In the genomic region with DNA sequence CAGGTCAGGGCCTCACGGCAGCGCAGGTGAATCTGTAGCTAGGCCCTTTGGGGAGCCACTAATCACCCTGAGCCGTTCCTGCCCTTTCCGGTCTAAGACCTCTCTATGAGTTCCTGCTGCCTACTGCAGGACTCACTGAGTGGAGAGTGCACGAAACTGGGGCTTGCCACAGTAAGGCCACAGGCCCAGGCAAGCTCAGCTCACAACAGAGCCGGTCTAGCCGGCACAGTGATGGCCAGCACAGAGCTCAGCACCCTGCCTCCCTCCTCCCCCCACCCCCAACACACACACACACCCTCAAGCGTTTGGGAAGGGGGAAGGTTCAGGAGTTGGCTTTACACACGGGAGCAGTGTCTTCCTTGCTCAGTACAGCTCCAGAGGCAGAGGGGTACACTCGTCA, we compare ENCODE assay signal across 28 mouse cellular contexts. TPM values are rescaled to one million over a fixed set of nuclear protein-coding genes. Genes with fewer than 3 reads are reported as not detected.
DNase-seq lines count a peak whose midpoint lies in the region; ATAC-seq and TF ChIP-seq lines count a peak whose summit lies in the region.
"Had no signal": no experiment of that assay in that cellular context is flagged by ENCODE, and none has a peak within 500 bp of the region (broad histone marks: within the 10 kb centered on the region; RNA-seq: fewer than 3 reads in every experiment).

No protein-coding gene starts in this region.

- ATAC-seq in lung, embryonic 15.5 days (ENCODE audit: borderline replicate concordance, extremely low read depth, low FRiP score, low TSS enrichment): no peak
- ATAC-seq in embryonic facial prominence, embryonic 13.5 days (ENCODE audit: insufficient number of reproducible peaks, insufficient read depth, low FRiP score, low TSS enrichment, low read depth): no peak
- peak; percentile 53; the same call in 1 of the 2 replicates for ATAC-seq in stomach, embryonic 15.5 days (ENCODE audit: insufficient read depth, low FRiP score, low read depth)
- ATAC-seq in midbrain, embryonic 15.5 days (replicated peaks): no peak
- ATAC-seq: forebrain, embryonic 16.5 days; midbrain, embryonic 13.5 days had no signal

- no peak overlapping the region for H3K4me3 ChIP-seq in lung, embryonic 15.5 days
- H3K4me3 ChIP-seq in ES-E14 (ENCODE audit: insufficient read depth in 1 of 2, low read depth in 1 of 2, low read length in 2 of 2, poor library complexity in 1 of 2, severe bottlenecking in 1 of 2): no peak overlapping the region
- H3K4me3 ChIP-seq in embryonic facial prominence, embryonic 13.5 days: no peak overlapping the region
- H3K4me3 ChIP-seq in stomach, embryonic 15.5 days (replicated peaks): no peak overlapping the region
- H3K4me3 ChIP-seq in midbrain, embryonic 15.5 days: no peak overlapping the region
- H3K4me3 ChIP-seq: heart, embryonic 13.5 days; limb, embryonic 15.5 days; megakaryocyte, embryonic 14.5 days; midbrain, embryonic 13.5 days; neural tube, embryonic 12.5 days had no signal

- in situ Hi-C loops in ES-E14 (cut with MboI; ENCODE audit: low sequenced_read_pairs in 2 of 2, unreplicated experiment in 2 of 2): no loop called here

- 0 out of 2 replicates have a peak overlapping the region, but pooled peaks have one; percentile 5 for H3K27ac ChIP-seq in lung, embryonic 15.5 days
- no peak overlapping the region; the same call in 1 of the 2 replicates for H3K27ac ChIP-seq in ES-E14 (ENCODE audit: insufficient read depth, low read depth, low read length, poor library complexity, severe bottlenecking)
- peak overlapping the region; percentile 53; the same call in 1 of the 2 replicates for H3K27ac ChIP-seq in embryonic facial prominence, embryonic 13.5 days
- peak overlapping the region; percentile 73 for H3K27ac ChIP-seq in stomach, embryonic 15.5 days
- no peak overlapping the region for H3K27ac ChIP-seq in midbrain, embryonic 15.5 days
- H3K27ac ChIP-seq: heart, embryonic 13.5 days; hindbrain, embryonic 14.5 days; liver, embryonic 14.5 days; midbrain, embryonic 13.5 days; neural tube, embryonic 12.5 days had no signal

- no peaks in the 10 kb centered on the region for H3K9me3 ChIP-seq in lung, embryonic 15.5 days
- H3K9me3 ChIP-seq in ES-E14 (ENCODE audit: control insufficient read depth, insufficient read depth, low read depth, low read length): no peaks in the 10 kb centered on the region
- no peaks in the 10 kb centered on the region for H3K9me3 ChIP-seq in embryonic facial prominence, embryonic 13.5 days
- H3K9me3 ChIP-seq in stomach, embryonic 15.5 days: no peaks in the 10 kb centered on the region
- no peaks in the 10 kb centered on the region for H3K9me3 ChIP-seq in midbrain, embryonic 15.5 days
- H3K9me3 ChIP-seq: heart, embryonic 13.5 days; limb, embryonic 15.5 days; megakaryocyte, embryonic 14.5 days; midbrain, embryonic 13.5 days; neural tube, embryonic 12.5 days had no signal

- no peak for DNase-seq in lung, postnatal 36 days
- no peak for DNase-seq in ES-E14 (ENCODE audit: low read depth, low spot score)
- DNase-seq in spleen, postnatal 4 days (ENCODE audit: low spot score in 2 of 2): no peak
- no peak for DNase-seq in right cerebral cortex, postnatal 25 days
- DNase-seq: adrenal gland, postnatal 10 days; B cell, adult 2 months; cerebellum, adult 18-20 months; cerebellum, postnatal 14 days; gastrocnemius, postnatal 14 days; heart, adult 11 months; heart, postnatal 14 days; kidney, adult 9 months; kidney, postnatal 25 days; lung, embryonic 14.5 days; right cerebral cortex, postnatal 14 days; spleen, adult 18-20 months had no signal

- H3K9ac ChIP-seq in lung, embryonic 15.5 days: no peak overlapping the region
- H3K9ac ChIP-seq in ES-E14 (ENCODE audit: insufficient read depth, low read depth, low read length, poor library complexity, severe bottlenecking): 0 out of 2 replicates have a peak overlapping the region, but pooled peaks have one; percentile 1
- H3K9ac ChIP-seq in embryonic facial prominence, embryonic 13.5 days: 0 out of 2 replicates have a peak overlapping the region, but pooled peaks have one; percentile 21
- no peak overlapping the region for H3K9ac ChIP-seq in stomach, embryonic 15.5 days
- no peak overlapping the region for H3K9ac ChIP-seq in midbrain, embryonic 15.5 days
- H3K9ac ChIP-seq: heart, embryonic 13.5 days; hindbrain, embryonic 14.5 days; limb, embryonic 15.5 days; liver, embryonic 14.5 days; lung, embryonic 14.5 days; midbrain, embryonic 13.5 days; neural tube, embryonic 12.5 days had no signal

- WGBS in lung, embryonic 15.5 days: 38% methylated on average over 10 of the region's 10 CpGs
- 25% methylated on average over 10 of the region's 10 CpGs for WGBS in embryonic facial prominence, embryonic 13.5 days
- 43% methylated on average over 10 of the region's 10 CpGs for WGBS in stomach, embryonic 15.5 days
- WGBS in midbrain, embryonic 15.5 days: 43% methylated on average over 10 of the region's 10 CpGs

- H3K4me1 ChIP-seq in lung, embryonic 15.5 days: peaks cover 16% of the 10 kb centered on the region; the same call in 1 of the 2 replicates
- H3K4me1 ChIP-seq in ES-E14 (ENCODE audit: control insufficient read depth in 2 of 2, insufficient read depth in 2 of 2, low read length in 2 of 2, poor library complexity in 1 of 2): peaks cover 0 to 17% of the 10 kb centered on the region in 2 experiments; a peak in 1 of 4 replicates
- peaks cover 50% of the 10 kb centered on the region for H3K4me1 ChIP-seq in embryonic facial prominence, embryonic 13.5 days
- H3K4me1 ChIP-seq in stomach, embryonic 15.5 days: peaks cover 20% of the 10 kb centered on the region
- H3K4me1 ChIP-seq in midbrain, embryonic 15.5 days: peaks cover 21% of the 10 kb centered on the region
- H3K4me1 ChIP-seq: heart, embryonic 13.5 days had no signal

- H3K27me3 ChIP-seq in lung, embryonic 15.5 days: no peaks in the 10 kb centered on the region; the same call in 1 of the 2 replicates
- peaks cover 4% of the 10 kb centered on the region for H3K27me3 ChIP-seq in embryonic facial prominence, embryonic 13.5 days
- H3K27me3 ChIP-seq in stomach, embryonic 15.5 days (replicated peaks): no peaks in the 10 kb centered on the region
- H3K27me3 ChIP-seq in midbrain, embryonic 15.5 days (replicated peaks): no peaks in the 10 kb centered on the region
- H3K27me3 ChIP-seq: limb, embryonic 15.5 days had no signal

- H3K4me2 ChIP-seq in lung, embryonic 15.5 days: no peak overlapping the region
- H3K4me2 ChIP-seq in embryonic facial prominence, embryonic 13.5 days: no peak overlapping the region
- peak overlapping the region; percentile 23; the same call in 1 of the 2 replicates for H3K4me2 ChIP-seq in stomach, embryonic 15.5 days
- H3K4me2 ChIP-seq in midbrain, embryonic 15.5 days: no peak overlapping the region
- H3K4me2 ChIP-seq: heart, embryonic 13.5 days; hindbrain, embryonic 14.5 days; limb, embryonic 15.5 days; lung, embryonic 14.5 days; midbrain, embryonic 13.5 days; neural tube, embryonic 12.5 days had no signal

- H3K36me3 ChIP-seq in lung, embryonic 15.5 days: no peaks in the 10 kb centered on the region
- H3K36me3 ChIP-seq in ES-E14 (ENCODE audit: control insufficient read depth, insufficient read depth, low read length, poor library complexity, severe bottlenecking): no peaks in the 10 kb centered on the region
- no peaks in the 10 kb centered on the region for H3K36me3 ChIP-seq in embryonic facial prominence, embryonic 13.5 days
- no peaks in the 10 kb centered on the region for H3K36me3 ChIP-seq in stomach, embryonic 15.5 days
- H3K36me3 ChIP-seq in midbrain, embryonic 15.5 days (replicated peaks): no peaks in the 10 kb centered on the region
- H3K36me3 ChIP-seq: heart, embryonic 13.5 days; limb, embryonic 15.5 days; midbrain, embryonic 13.5 days; neural tube, embryonic 12.5 days had no signal

TF ChIP-seq in ES-E14, 5 proteins besides CTCF, POLR2A, EP300 and RAD21:
- TF ChIP-seq CHD2 (IDR thresholded peaks at IDR 0.05; ENCODE audit: low read depth, low read length): no peak
- no peak for TF ChIP-seq MAFK (IDR thresholded peaks at IDR 0.05; ENCODE audit: insufficient read depth, low read depth, low read length)
- no peak for TF ChIP-seq ZNF384 (IDR thresholded peaks at IDR 0.05; ENCODE audit: low read depth, low read length)
- TF ChIP-seq HCFC1 (IDR thresholded peaks at IDR 0.05; ENCODE audit: borderline replicate concordance, insufficient read depth, low read length): no peak
- TF ChIP-seq ZC3H11A (IDR thresholded peaks at IDR 0.05; ENCODE audit: borderline replicate concordance, low read depth, low read length): no peak

RNA-seq across cellular contexts. Expression of gene Plch2, which starts 1.7 kb away (rescaled TPM):
- polyA plus RNA-seq in lung, embryonic 15.5 days (2015; fragmentation: Nextera tagmentation; extraction: Ambion mirVana): 11.1 and 11.2 TPM in 2 replicates
- 0.94 and 2.5 TPM in 2 replicates for total RNA-seq in ES-E14 (2012; rRNA removed)
- polyA plus RNA-seq in embryonic facial prominence, embryonic 13.5 days (2015; fragmentation: Nextera tagmentation; extraction: Ambion mirVana): 11.2 and 12.8 TPM in 2 replicates
- 24.1 and 24.7 TPM in 2 replicates for polyA plus RNA-seq in stomach, embryonic 15.5 days (2015; fragmentation: Nextera tagmentation; extraction: Ambion mirVana)
- polyA plus RNA-seq in midbrain, embryonic 15.5 days (2015; fragmentation: Nextera tagmentation; extraction: Ambion mirVana): 20.1 and 23.0 TPM in 2 replicates

RNA-seq across cellular contexts. Expression of gene Pex10, which starts 8.5 kb away (rescaled TPM):
- polyA plus RNA-seq in lung, embryonic 15.5 days (2015; fragmentation: Nextera tagmentation; extraction: Ambion mirVana): 21.1 and 26.2 TPM in 2 replicates
- 38.6 and 61.3 TPM in 2 replicates for total RNA-seq in ES-E14 (2012; rRNA removed)
- 22.2 and 26.4 TPM in 2 replicates for polyA plus RNA-seq in embryonic facial prominence, embryonic 13.5 days (2015; fragmentation: Nextera tagmentation; extraction: Ambion mirVana)
- polyA plus RNA-seq in stomach, embryonic 15.5 days (2015; fragmentation: Nextera tagmentation; extraction: Ambion mirVana): 18.4 and 19.1 TPM in 2 replicates
- 21.9 and 22.7 TPM in 2 replicates for polyA plus RNA-seq in midbrain, embryonic 15.5 days (2015; fragmentation: Nextera tagmentation; extraction: Ambion mirVana)

RNA-seq across cellular contexts. Expression of gene Rer1, which starts 27.9 kb away (rescaled TPM):
- 157 and 163 TPM in 2 replicates for polyA plus RNA-seq in lung, embryonic 15.5 days (2015; fragmentation: Nextera tagmentation; extraction: Ambion mirVana)
- 161 and 162 TPM in 2 replicates for total RNA-seq in ES-E14 (2012; rRNA removed)
- 147 and 162 TPM in 2 replicates for polyA plus RNA-seq in embryonic facial prominence, embryonic 13.5 days (2015; fragmentation: Nextera tagmentation; extraction: Ambion mirVana)
- 175 and 179 TPM in 2 replicates for polyA plus RNA-seq in stomach, embryonic 15.5 days (2015; fragmentation: Nextera tagmentation; extraction: Ambion mirVana)
- polyA plus RNA-seq in midbrain, embryonic 15.5 days (2015; fragmentation: Nextera tagmentation; extraction: Ambion mirVana): 111 and 115 TPM in 2 replicates

RNA-seq across cellular contexts. Expression of gene Morn1, which starts 28.1 kb away (rescaled TPM):
- 5.9 and 7.7 TPM in 2 replicates for polyA plus RNA-seq in lung, embryonic 15.5 days (2015; fragmentation: Nextera tagmentation; extraction: Ambion mirVana)
- 3.4 and 3.9 TPM in 2 replicates for total RNA-seq in ES-E14 (2012; rRNA removed)
- polyA plus RNA-seq in embryonic facial prominence, embryonic 13.5 days (2015; fragmentation: Nextera tagmentation; extraction: Ambion mirVana): 5.6 and 6.2 TPM in 2 replicates
- 5.1 and 5.3 TPM in 2 replicates for polyA plus RNA-seq in stomach, embryonic 15.5 days (2015; fragmentation: Nextera tagmentation; extraction: Ambion mirVana)
- polyA plus RNA-seq in midbrain, embryonic 15.5 days (2015; fragmentation: Nextera tagmentation; extraction: Ambion mirVana): 8.2 and 8.9 TPM in 2 replicates

Comparison
In these comparisons a context has a peak if more than half of its experiments do, and no peak if none do; other contexts are left out.
1. H3K27ac ChIP-seq: peak in lung, embryonic 15.5 days (single experiment), embryonic facial prominence, embryonic 13.5 days (single experiment) and stomach, embryonic 15.5 days (single experiment); none in ES-E14 (single experiment) and midbrain, embryonic 15.5 days (single experiment).
2. H3K9ac ChIP-seq: peak in ES-E14 (single experiment) and embryonic facial prominence, embryonic 13.5 days (single experiment); none in lung, embryonic 15.5 days (single experiment), stomach, embryonic 15.5 days (single experiment) and midbrain, embryonic 15.5 days (single experiment).